8 mouse cellular contexts compared by ENCODE assay signal in genomic region chr1:133045011-133045860, GRCm38 (mm10). TPM values are rescaled to one million over a fixed set of nuclear protein-coding genes. Genes with fewer than 3 reads are reported as not detected.
DNase-seq lines count a peak whose midpoint lies in the region; ATAC-seq and TF ChIP-seq lines count a peak whose summit lies in the region.

TSS of gene Pik3c2b (plus strand) at chr1:133045667.

- H3K4me3 ChIP-seq in kidney, embryonic 14.5 days (ENCODE audit: low read length) = peak within 1 kb of the TSS; percentile 86
- peak within 1 kb of the TSS; percentile 68 to 88 (median 86) for H3K4me3 ChIP-seq in CH12.LX (replicated peaks in 1 of 3; ENCODE audit: low read depth in 2 of 3, low read length in 2 of 3, poor library complexity in 1 of 3)
- H3K4me3 ChIP-seq in forebrain, embryonic 13.5 days = peak within 1 kb of the TSS; percentile 92
- H3K4me3 ChIP-seq in midbrain, embryonic 11.5 days (ENCODE audit: low read depth, low read length) = peak within 1 kb of the TSS; percentile 95

- H3K27me3 ChIP-seq in kidney, embryonic 14.5 days (ENCODE audit: control insufficient read depth, insufficient read depth, low read length) = 0 out of 2 replicates have a peak, but pooled peaks cover 3% of the 10 kb centered on the region
- no peaks in the 10 kb centered on the region for H3K27me3 ChIP-seq in CH12.LX (replicated peaks)
- no peaks in the 10 kb centered on the region for H3K27me3 ChIP-seq in forebrain, embryonic 13.5 days
- H3K27me3 ChIP-seq in midbrain, embryonic 11.5 days (ENCODE audit: control insufficient read depth, insufficient read depth, low read length) = 0 out of 2 replicates have a peak, but pooled peaks cover 2% of the 10 kb centered on the region

- 3% methylated on average over 15 of the region's 15 CpGs for WGBS in kidney, embryonic 14.5 days
- WGBS in forebrain, embryonic 13.5 days = 3% methylated on average over 15 of the region's 15 CpGs
- WGBS in midbrain, embryonic 11.5 days = 4% methylated on average over 15 of the region's 15 CpGs

- peak within 1 kb of the TSS; percentile 63; the same call in 1 of the 2 replicates for H3K27ac ChIP-seq in kidney, embryonic 14.5 days (ENCODE audit: low read depth, low read length)
- peak within 1 kb of the TSS; percentile 51 for H3K27ac ChIP-seq in CH12.LX (ENCODE audit: insufficient read depth, low read depth)
- H3K27ac ChIP-seq in forebrain, embryonic 13.5 days = peak within 1 kb of the TSS; percentile 98
- peak within 1 kb of the TSS; percentile 95 for H3K27ac ChIP-seq in midbrain, embryonic 11.5 days (ENCODE audit: low read depth, low read length)

- H3K9ac ChIP-seq in kidney, embryonic 14.5 days (ENCODE audit: low read depth, low read length) = peak within 1 kb of the TSS; percentile 85
- peak within 1 kb of the TSS; percentile 80 for H3K9ac ChIP-seq in CH12.LX (ENCODE audit: insufficient read depth, low read depth)
- H3K9ac ChIP-seq in forebrain, embryonic 13.5 days = peak within 1 kb of the TSS; percentile 99
- H3K9ac ChIP-seq in midbrain, embryonic 11.5 days (ENCODE audit: low read length) = peak within 1 kb of the TSS; percentile 99

- peaks cover 28% of the 10 kb centered on the region for H3K79me2 ChIP-seq in CH12.LX (replicated peaks; ENCODE audit: control insufficient read depth, extremely low read depth, insufficient read depth, poor library complexity, severe bottlenecking)

- no peaks in the 10 kb centered on the region for H3K36me3 ChIP-seq in kidney, embryonic 14.5 days (ENCODE audit: control insufficient read depth, insufficient read depth, low read length)
- H3K36me3 ChIP-seq in CH12.LX (replicated peaks in 1 of 2; ENCODE audit: control insufficient read depth in 1 of 2, insufficient read depth in 1 of 2, low read length in 1 of 2) = no peaks in the 10 kb centered on the region
- no peaks in the 10 kb centered on the region for H3K36me3 ChIP-seq in forebrain, embryonic 13.5 days (ENCODE audit: poor library complexity, severe bottlenecking)
- no peaks in the 10 kb centered on the region for H3K36me3 ChIP-seq in midbrain, embryonic 11.5 days (ENCODE audit: control insufficient read depth, insufficient read depth, low read length)

- no peak for TF ChIP-seq CTCF in CH12.LX (conservative IDR thresholded peaks at IDR 0.05 in 1 of 2, IDR thresholded peaks at IDR 0.05 in 1 of 2; ENCODE audit: low read depth in 2 of 2, low read length in 2 of 2)

- peak within 1 kb of the TSS; percentile 97 for H3K4me2 ChIP-seq in kidney, embryonic 14.5 days (replicated peaks; ENCODE audit: low read depth, low read length)
- H3K4me2 ChIP-seq in CH12.LX (ENCODE audit: insufficient read depth, low read depth, poor library complexity, severe bottlenecking) = peak within 1 kb of the TSS; percentile 88
- peak within 1 kb of the TSS; percentile 87 for H3K4me2 ChIP-seq in forebrain, embryonic 13.5 days
- H3K4me2 ChIP-seq in midbrain, embryonic 11.5 days = peak within 1 kb of the TSS; percentile 81

- H3K4me1 ChIP-seq in kidney, embryonic 14.5 days (ENCODE audit: control insufficient read depth, insufficient read depth, low read length) = peaks cover 13% of the 10 kb centered on the region; the same call in 1 of the 2 replicates
- H3K4me1 ChIP-seq in CH12.LX (ENCODE audit: control insufficient read depth in 1 of 2, insufficient read depth in 2 of 2) = peaks cover 6 to 48% of the 10 kb centered on the region in 2 experiments
- peaks cover 44% of the 10 kb centered on the region for H3K4me1 ChIP-seq in forebrain, embryonic 13.5 days
- peaks cover 43% of the 10 kb centered on the region for H3K4me1 ChIP-seq in midbrain, embryonic 11.5 days (ENCODE audit: control insufficient read depth, insufficient read depth, low read length)

- in situ Hi-C loops in CH12.LX (cut with MboI; ENCODE audit: low pct_ligation_motif_present, low pct_unique_long_range_greater_than_20kb, low sequenced_read_pairs) = loop anchor here (25.0 kb wide), 1 partner anchor 317 kb away; the partner anchor contains the start of genes Etnk2 and Ren1

- no peak for ATAC-seq in kidney, embryonic 14.5 days (ENCODE audit: low FRiP score, low TSS enrichment)
- ATAC-seq in forebrain, embryonic 13.5 days = peak; percentile 22
- ATAC-seq in midbrain, embryonic 11.5 days (ENCODE audit: low FRiP score) = no peak

- no peak for TF ChIP-seq RAD21 in CH12.LX (IDR thresholded peaks at IDR 0.05; ENCODE audit: low read depth, low read length)

- H3K9me3 ChIP-seq in kidney, embryonic 14.5 days (ENCODE audit: control insufficient read depth, low read length) = no peaks in the 10 kb centered on the region
- H3K9me3 ChIP-seq in CH12.LX (replicated peaks; ENCODE audit: low read length) = no peaks in the 10 kb centered on the region
- H3K9me3 ChIP-seq in forebrain, embryonic 13.5 days (replicated peaks) = no peaks in the 10 kb centered on the region
- H3K9me3 ChIP-seq in midbrain, embryonic 11.5 days (ENCODE audit: control insufficient read depth, low read length) = no peaks in the 10 kb centered on the region

- no peak for DNase-seq in kidney, adult 9 months
- peak; percentile 29 for DNase-seq in CH12.LX (ENCODE audit: extremely low read depth)
- DNase-seq in induced T-regulatory cell, adult 2 months (ENCODE audit: low read depth) = peak; percentile 46
- peak; percentile 96 for DNase-seq in midbrain, embryonic 11.5 days (ENCODE audit: low spot score, missing footprints)
- no peak for DNase-seq in urinary bladder, postnatal 36 days (ENCODE audit: low spot score in 2 of 2)
- DNase-seq in adrenal gland, adult 8-10 months = no peak

- TF ChIP-seq POLR2A in CH12.LX (IDR thresholded peaks at IDR 0.05; ENCODE audit: low read depth, low read length) = 0 out of 2 replicates have a peak, but pooled peaks have one; percentile 16

- dilution Hi-C loops in CH12.LX (cut with MboI; ENCODE audit: extremely low pct_ligation_motif_present, extremely low pct_unique_long_range_greater_than_20kb, low sequenced_read_pairs) = no loop called here

- no peak for TF ChIP-seq EP300 in CH12.LX (IDR thresholded peaks at IDR 0.05; ENCODE audit: low read length)

TF ChIP-seq in CH12.LX, 34 proteins besides CTCF, POLR2A, EP300 and RAD21:
- TF ChIP-seq ELF1 (IDR thresholded peaks at IDR 0.05; ENCODE audit: low read depth, low read length) (0 out of 2 replicates have a peak, but pooled peaks have one; percentile 11), MAX (IDR thresholded peaks at IDR 0.05; ENCODE audit: low read length) (no peak), GABPA (IDR thresholded peaks at IDR 0.05; ENCODE audit: insufficient replicate concordance, low read depth, low read length) (no peak), ZMIZ1 (IDR thresholded peaks at IDR 0.05; ENCODE audit: low read depth, low read length) (peak; percentile 43; the same call in 1 of the 2 replicates), JUND (conservative IDR thresholded peaks at IDR 0.05; ENCODE audit: low read depth, low read length) (no peak), TBP (conservative IDR thresholded peaks at IDR 0.05; ENCODE audit: low read depth, low read length) (0 out of 2 replicates have a peak, but pooled peaks have one; percentile 30), MAFK (IDR thresholded peaks at IDR 0.05; ENCODE audit: insufficient replicate concordance, low read length) (no peak), MEF2A (IDR thresholded peaks at IDR 0.05; ENCODE audit: borderline replicate concordance, low read depth, low read length) (no peak), RCOR1 (conservative IDR thresholded peaks at IDR 0.05; ENCODE audit: low read depth, low read length) (0 out of 2 replicates have a peak, but pooled peaks have one; percentile 18), KAT2A (IDR thresholded peaks at IDR 0.05; ENCODE audit: insufficient replicate concordance, low read length) (no peak), E2F4 (IDR thresholded peaks at IDR 0.05; ENCODE audit: insufficient replicate concordance, low read depth, low read length) (no peak), HCFC1 (IDR thresholded peaks at IDR 0.05; ENCODE audit: low read depth, low read length) (0 out of 2 replicates have a peak, but pooled peaks have one; percentile 25)

RNA-seq across cellular contexts. Expression of gene Pik3c2b, which starts in this region (rescaled TPM):
- 6.3 and 9.1 TPM in 2 replicates for polyA plus RNA-seq in kidney, embryonic 14.5 days (2014; fragmentation: Nextera tagmentation; extraction: Ambion mirVana)
- total RNA-seq in CH12.LX (2012; rRNA removed) = 15.9 and 16.5 TPM in 2 replicates
- 7.2 and 8.7 TPM in 2 replicates for total RNA-seq in CH12.LX (2014; rRNA removed)
- 9.2 and 12.0 TPM in 2 replicates for polyA plus RNA-seq in CH12.LX (2012; ENCODE audit: insufficient read length, low read depth)
- 15.5 and 15.9 TPM in 2 replicates for polyA plus RNA-seq in forebrain, embryonic 13.5 days (2015; fragmentation: Nextera tagmentation; extraction: Ambion mirVana)
- polyA plus RNA-seq in midbrain, embryonic 11.5 days (2014; fragmentation: Nextera tagmentation; extraction: Ambion mirVana) = 15.5 and 16.3 TPM in 2 replicates
- total RNA-seq in adrenal gland, adult 8-10 months (2022) = 10 to 100 TPM in 2 of 4 experiments, 1 to 10 TPM in 2; 6.1 to 12.5 (median 8.5) TPM

Comparison
In these comparisons a context has a peak if more than half of its experiments do, and no peak if none do; other contexts are left out.
1. DNase-seq: peak in CH12.LX (single experiment), induced T-regulatory cell, adult 2 months (single experiment) and midbrain, embryonic 11.5 days (single experiment); none in kidney, adult 9 months (single experiment), urinary bladder, postnatal 36 days (0 of 2) and adrenal gland, adult 8-10 months (single experiment).
2. Peak in every context shown above with its lines, with median percentiles within 50 percentile points of each other: H3K27ac ChIP-seq, H3K4me2 ChIP-seq, H3K4me3 ChIP-seq and H3K9ac ChIP-seq.